Mouse (Mus musculus): Measurements from ENCODE around the gene Ppcs.

Gene Ppcs

DNA sequence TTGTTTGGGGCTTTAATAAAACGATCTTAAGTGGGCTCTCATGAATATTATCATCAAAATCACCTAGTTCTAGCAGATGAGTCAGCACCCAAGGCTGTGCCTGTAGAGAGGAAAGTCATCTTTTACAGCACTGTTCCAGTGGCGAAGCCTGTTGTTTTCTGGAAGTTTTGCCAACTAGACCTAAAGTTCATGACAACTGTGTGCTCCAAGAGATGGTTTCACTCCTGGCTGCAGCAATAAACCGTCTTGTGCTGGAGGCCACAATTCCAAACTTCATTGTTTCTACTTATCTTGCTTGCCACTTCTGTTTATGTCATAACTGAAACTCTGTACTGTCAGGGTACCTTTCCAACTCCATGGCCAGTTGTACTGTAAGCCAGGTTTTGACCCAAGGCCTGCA, 5.0 kb downstream of the Ppcs start:
- DNase-seq (ENCODE audit: low read depth) = no peak

DNA sequence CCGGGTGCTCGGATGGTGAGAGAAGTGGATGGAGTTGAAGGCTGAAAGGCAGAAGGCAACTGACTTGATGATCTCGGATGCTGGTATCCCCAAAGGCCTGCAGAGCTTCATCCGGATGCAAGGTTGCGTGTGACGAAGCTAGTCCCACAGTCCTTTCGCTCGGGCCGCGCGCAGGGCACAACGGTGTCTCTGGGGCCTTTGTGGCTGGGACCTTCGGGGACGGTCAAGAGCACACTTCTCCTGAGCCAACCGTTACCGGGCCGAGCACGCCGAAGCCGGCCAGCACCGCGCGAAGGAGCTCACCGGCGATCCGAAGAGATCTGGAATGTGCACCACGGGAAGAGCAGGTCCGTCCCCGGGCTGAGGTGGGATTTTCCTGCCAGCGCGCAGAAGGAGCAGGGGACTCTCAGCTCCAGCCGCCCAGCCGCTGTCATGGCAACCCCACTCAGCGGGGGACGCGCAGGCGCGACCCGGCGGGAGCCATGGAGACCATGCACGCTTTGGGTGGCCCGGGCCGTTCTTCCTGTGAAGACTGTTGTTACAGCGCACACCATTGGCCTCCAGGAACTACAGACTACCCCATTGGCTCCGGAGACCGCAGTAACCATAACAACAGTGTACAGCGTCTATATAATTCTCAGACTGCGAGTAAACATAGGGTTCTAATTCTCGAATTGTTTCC, 7.0 kb downstream of the Ppcs start, which contains the start of gene Ccdc30:
TSS of gene Ccdc30 (minus strand) at position 450 of the 682 bp plus-strand sequence.
- DNase-seq (ENCODE audit: low read depth) = peak; percentile 72

DNA sequence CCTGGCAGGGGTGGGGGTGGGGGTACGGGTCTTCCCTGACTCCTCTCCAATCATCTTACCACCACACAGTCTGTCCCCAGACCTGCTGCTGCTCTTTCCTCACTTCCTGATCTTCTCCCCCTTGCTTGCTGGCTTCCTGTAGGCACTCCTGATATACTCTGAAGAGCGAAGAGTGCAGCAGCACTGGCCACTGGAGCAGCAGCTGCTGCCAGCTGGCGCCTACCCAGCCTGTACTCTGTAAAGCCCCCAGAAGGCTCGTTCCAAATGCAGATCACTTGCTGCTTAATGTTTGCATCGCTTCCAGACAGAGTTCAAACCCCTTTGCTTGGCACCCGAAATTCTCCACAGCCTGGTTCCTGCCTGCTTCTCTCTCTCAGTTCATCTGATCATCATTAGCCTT, 9.4 kb downstream of the Ppcs start:
- DNase-seq (ENCODE audit: low read depth) = no peak

DNA sequence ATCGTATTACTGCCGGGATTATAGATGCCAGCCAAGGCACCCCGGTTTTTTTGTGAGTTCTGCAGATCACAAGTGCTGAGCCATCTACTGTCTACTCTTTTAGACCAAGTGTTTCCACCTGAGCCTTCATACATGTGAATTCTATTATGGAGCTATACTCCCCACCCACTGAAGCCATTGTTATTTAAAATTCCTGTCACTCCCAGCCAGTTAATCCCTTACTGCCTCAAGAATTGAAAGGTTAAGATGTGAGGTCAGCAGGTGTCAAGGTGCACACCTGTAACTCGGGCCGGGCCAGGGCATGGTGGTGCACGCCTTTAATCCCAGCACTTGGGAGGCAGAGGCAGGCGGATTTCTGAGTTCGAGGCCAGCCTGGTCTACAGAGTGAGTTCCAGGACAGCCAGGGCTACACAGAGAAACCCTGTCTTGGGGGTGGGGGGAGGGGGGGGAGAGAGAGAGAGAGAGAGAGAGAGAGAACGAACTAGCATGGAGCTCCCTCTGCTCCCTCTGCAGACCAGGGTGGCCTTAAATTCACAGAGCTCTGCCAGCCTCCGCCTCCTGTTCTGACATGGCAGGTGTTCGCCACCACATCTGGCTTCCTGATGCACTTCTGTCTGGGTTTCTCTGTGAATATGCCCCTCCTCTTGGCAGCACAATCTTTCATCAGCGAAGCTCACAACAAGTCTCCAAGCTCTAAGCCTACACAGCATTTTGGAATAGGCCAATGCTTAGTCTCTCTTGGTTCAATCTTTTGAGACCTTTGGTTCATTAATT, 10.2 kb downstream of the Ppcs start:
- no peak for DNase-seq (ENCODE audit: low read depth)

DNA sequence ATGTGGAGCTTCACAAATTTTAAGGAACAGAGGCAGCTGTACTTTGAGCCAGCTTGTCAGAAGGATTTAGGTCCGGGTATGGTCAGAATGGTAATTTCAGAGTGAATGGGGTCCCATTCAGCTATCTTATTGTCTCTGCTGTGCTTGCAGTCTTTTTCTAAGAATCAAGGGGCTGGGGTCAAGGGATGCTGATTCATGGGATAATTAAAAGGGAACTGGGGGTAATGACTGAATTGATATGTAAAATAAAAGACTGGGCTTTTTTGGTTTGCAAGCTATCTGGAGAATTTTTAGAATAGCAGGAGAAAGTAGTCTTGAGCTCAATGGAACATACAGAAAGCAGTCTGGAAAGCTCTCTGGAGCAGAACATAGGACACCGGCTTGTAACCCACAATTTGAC, 18.8 kb downstream of the Ppcs start:
- no peak for DNase-seq (ENCODE audit: low read depth)

DNA sequence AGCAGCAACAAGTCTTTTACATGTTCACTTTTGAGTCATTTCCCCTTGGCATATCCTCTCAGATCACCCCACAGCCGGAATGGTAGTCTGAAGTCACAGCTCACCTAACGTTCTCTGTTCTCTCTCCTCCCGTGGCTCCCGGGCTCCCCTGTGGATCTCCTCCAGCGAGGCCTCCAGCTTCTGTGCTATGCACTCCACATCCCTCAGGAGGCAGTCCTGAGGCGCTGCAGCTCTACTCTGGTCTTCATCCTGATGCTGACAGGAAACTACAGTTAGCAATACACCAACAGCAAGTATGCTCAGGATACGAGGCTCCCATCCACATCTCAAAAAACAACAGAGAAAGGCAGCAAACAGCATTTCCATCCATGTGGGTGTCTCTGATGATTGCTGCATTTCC, 21.3 kb downstream of the Ppcs start:
- no peak for DNase-seq (ENCODE audit: low read depth)

DNA sequence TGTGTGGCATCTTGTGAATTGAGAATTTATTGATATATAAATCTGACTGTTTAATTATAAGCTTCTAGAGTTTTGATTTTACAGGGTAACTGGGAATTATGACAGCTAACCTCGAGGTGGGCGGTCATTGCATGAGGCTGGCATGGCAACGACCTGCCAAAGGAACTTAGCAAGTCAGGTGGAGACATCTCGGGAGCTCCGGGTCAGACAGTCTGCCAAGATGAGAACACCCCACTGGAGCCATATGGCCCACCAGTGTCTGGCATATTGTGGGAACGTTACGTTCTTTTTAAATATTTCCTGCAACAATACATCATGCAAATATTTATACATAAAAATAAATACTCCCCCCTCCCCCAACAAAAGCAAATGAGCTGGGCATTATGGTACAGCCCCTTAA, 23.5 kb downstream of the Ppcs start:
- no peak for DNase-seq (ENCODE audit: low read depth)

DNA sequence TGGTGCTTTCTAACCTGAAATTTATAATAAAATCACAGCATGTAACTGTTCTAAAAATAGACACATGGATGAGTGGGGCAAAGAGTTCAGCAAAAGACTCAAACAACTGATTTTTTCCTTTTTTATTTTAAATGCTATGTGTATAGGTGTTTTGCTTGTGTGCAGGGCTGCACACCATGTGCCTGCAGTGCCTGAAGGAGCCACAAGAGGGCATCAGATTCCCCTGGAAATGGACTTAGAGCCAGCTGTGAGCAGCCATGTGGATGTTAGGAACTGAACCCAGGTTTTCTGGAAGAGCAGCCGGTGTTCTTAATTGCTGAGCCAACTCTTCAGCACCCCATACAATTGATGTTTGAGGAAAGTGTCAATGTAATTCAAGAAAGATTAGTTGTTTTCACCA, 31.9 kb downstream of the Ppcs start:
- DNase-seq (ENCODE audit: low read depth) = peak; percentile 19

DNA sequence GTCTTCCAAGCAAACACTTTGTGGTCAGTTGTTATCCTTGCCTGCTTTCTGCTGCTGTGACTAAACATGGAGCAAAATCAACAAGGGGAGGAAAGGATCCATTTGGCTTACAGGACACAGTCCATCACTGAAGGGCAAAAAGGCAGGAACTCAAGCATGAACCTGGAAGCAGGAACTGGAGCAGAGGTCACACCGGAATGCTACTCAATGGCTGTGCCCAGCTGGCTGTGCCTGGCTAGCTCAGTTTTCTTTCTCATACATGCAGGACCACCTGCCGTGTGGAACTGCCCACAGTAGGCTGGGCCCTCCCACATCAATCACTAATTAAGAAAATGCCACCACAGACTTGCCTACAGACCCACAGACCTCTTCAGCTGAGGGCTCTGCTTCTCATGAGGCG, 33.0 kb downstream of the Ppcs start:
- DNase-seq (ENCODE audit: low read depth) = no peak

DNA sequence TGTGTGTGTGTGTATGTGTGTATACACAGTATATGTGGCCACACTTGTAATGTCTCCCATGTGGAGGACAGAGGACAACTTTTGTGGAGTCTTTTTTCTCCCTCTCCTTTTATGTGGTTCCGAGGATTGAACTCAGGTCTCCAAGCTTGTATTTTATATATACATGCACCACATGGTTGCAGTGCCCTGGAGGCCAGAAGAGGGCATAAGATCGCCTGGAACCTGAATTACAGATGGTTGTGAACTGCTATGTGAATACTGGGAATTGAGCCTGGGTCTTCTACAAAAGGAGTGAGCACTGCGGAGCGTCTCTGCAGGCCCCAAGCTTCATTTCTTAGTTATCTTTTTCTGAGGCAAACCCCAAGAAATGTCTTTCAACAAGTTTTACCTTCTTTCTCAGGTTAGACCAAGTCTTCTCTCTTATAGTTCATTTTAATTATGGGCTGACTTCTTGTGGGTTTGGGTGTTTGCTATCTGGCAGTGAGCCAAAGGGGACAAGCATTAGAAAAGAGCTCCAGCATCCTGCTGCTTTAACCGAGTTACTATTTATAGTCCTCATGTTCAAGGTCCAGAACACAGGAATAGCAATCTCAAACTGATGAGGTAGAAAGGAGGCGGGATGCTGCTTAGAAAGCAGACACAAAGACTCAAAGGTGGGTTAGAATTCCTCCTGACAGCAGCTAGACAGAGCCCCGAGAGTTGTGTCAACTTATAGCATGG, 40.6 kb downstream of the Ppcs start:
- no peak for DNase-seq (ENCODE audit: low read depth)

DNA sequence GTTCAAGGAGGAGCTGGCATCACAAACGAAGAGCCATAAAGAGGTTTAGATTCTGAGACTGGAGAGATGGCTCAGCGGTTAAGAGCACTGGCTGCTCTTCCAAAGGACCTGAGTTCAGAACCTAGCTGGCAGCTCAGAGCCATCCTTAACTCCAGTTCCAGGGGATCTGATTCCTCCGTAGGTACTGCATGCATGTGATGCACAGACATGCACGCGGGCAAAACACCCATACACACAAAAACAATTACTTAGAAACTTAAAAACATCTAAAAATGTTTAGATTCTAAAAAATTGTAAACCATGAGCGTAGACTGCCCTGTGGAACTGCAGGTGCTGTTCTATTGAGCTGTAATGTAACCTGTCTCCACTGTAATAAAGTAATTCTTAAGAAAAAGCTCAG, 52.8 kb downstream of the Ppcs start:
- no peak for DNase-seq (ENCODE audit: low read depth)
